Mouse (Mus musculus) limb, embryonic 13.5 days (tissue): ENCODE measurements around the gene Rmnd5b. TPM values are rescaled to one million over a fixed set of nuclear protein-coding genes. Genes with fewer than 3 reads are reported as not detected.

ENCODE experiments used
- ATAC-seq: fragments of 200-750 bp; cut with Nextera tagmentation; 2 replicates; pipeline ENCODE4 v1.8.0; 2017; ENCODE audit warnings: low read depth, moderate number of reproducible peaks, moderate TSS enrichment; ENCODE audit not compliant: low FRiP score
- H3K27ac ChIP-seq: fragments of 300-500 bp; sonication (generic); 2 replicates; pipeline ENCODE4 v1.5.1; 2015; ENCODE audit warnings: inconsistent platforms, mild to moderate bottlenecking, moderate library complexity
- H3K27me3 ChIP-seq: fragments of 300-500 bp; sonication (generic); 2 replicates; pipeline ENCODE4 v1.6.1; 2015; ENCODE audit warnings: mild to moderate bottlenecking, inconsistent platforms
- H3K36me3 ChIP-seq: fragments of 300-500 bp; sonication (generic); 2 replicates; pipeline ENCODE4 v1.6.1; 2015; ENCODE audit warnings: inconsistent platforms, mild to moderate bottlenecking, moderate library complexity
- H3K4me1 ChIP-seq: fragments of 300-500 bp; sonication (generic); 2 replicates; pipeline ENCODE4 v1.6.1; 2015; ENCODE audit warnings: inconsistent platforms
- H3K4me2 ChIP-seq: fragments of 300-500 bp; sonication (generic); replicated peaks from 2 replicates; pipeline ENCODE4 v1.6.1; 2015; ENCODE audit warnings: inconsistent platforms, mild to moderate bottlenecking, moderate library complexity
- H3K4me3 ChIP-seq: fragments of 300-500 bp; sonication (generic); 2 replicates; pipeline ENCODE4 v1.5.1; 2015; ENCODE audit warnings: moderate library complexity, mild to moderate bottlenecking, inconsistent platforms
- H3K9ac ChIP-seq: fragments of 300-500 bp; sonication (generic); 2 replicates; pipeline ENCODE4 v1.6.1; 2015; ENCODE audit warnings: mild to moderate bottlenecking, inconsistent platforms
- H3K9me3 ChIP-seq: fragments of 300-500 bp; sonication (generic); 2 replicates; pipeline ENCODE4 v1.6.1; 2016; ENCODE audit warnings: inconsistent platforms
- WGBS: fragments of 180-500 bp; shearing (Covaris S2); methylation state at CpG from one replicate; pipeline ENCODE4 v1.1.7; 2015; 5-methylcytosine and 5-hydroxymethylcytosine counted together
- polyA plus RNA-seq: library from polyadenylated mRNA; unstranded; fragments of >200 nt; fragmentation: Nextera tagmentation; extraction: Ambion mirVana; gene quantifications from 2 replicates; pipeline ENCODE4 v1.2.1, GENCODE M21; 2015

Rmnd5b gene
- polyA plus RNA-seq, 1 experiment from 2014 or later = 51.8 TPM

GRCm38 (mm10) chr11:51661867-51662365 lies 26.2 kb upstream of the Rmnd5b start:
- H3K36me3 ChIP-seq = no peaks in the 10 kb centered on the region
- no peaks in the 10 kb centered on the region for H3K9me3 ChIP-seq
- no peak for ATAC-seq
- no peaks in the 10 kb centered on the region for H3K27me3 ChIP-seq
- H3K4me2 ChIP-seq = no peak overlapping the region
- no peak overlapping the region for H3K4me3 ChIP-seq
- peaks cover 21% of the 10 kb centered on the region for H3K4me1 ChIP-seq
- H3K9ac ChIP-seq = no peak overlapping the region
- WGBS = 79% methylated on average over 16 of the region's 16 CpGs
- H3K27ac ChIP-seq = no peak overlapping the region

DNA sequence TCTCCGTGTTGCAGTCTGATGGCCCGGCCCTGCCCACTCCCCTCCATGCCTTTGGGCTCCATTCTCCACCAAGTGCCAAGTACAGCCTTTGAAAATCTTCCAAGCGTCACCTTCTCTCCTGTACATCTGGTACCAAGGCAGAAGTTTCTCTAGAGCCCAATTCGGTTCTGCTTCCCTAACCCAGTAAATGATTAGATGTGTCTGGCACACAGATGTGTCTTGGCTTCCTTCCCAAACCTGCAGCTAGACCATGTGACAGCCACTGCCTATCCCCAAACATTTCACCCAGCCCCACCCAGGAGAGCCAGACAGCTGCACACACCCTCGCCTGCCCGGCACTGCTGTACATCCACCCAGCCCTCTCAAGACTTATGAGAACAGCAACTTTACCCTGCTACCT lies 23.0 kb upstream of the Rmnd5b start:
- H3K9ac ChIP-seq = peak overlapping the region; percentile 1; the same call in 1 of the 2 replicates
- ATAC-seq = peak; percentile 91
- H3K27me3 ChIP-seq = no peaks in the 10 kb centered on the region
- H3K4me2 ChIP-seq = peak overlapping the region; percentile 32
- peak overlapping the region; percentile 69 for H3K27ac ChIP-seq
- peaks cover 25% of the 10 kb centered on the region for H3K4me1 ChIP-seq
- H3K36me3 ChIP-seq = no peaks in the 10 kb centered on the region
- H3K9me3 ChIP-seq = no peaks in the 10 kb centered on the region
- 28% methylated on average over 6 of the region's 6 CpGs for WGBS
- no peak overlapping the region for H3K4me3 ChIP-seq

DNA sequence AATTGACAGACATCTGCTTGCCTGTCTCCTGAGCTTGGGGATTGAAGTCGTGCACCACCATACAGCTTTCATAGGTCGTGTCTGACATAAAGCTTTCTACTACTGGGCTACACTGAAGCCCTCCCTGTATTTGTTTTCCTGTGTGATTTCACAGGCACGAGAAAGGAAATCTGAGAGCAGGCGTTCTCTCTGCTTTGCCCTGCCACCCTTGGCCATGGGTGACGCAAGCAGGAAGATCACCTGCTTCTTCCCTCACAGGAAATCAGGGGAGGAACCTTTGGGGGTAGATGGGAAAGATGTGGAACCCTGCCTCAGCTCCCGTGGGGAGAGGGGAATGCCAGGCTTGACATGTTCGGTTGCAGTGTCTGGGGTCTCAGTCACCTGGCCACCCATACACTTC lies 22.6 kb upstream of the Rmnd5b start:
- WGBS = 35% methylated on average over 7 of the region's 7 CpGs
- no peaks in the 10 kb centered on the region for H3K9me3 ChIP-seq
- no peak overlapping the region for H3K4me3 ChIP-seq
- H3K36me3 ChIP-seq = no peaks in the 10 kb centered on the region
- H3K27me3 ChIP-seq = no peaks in the 10 kb centered on the region
- H3K9ac ChIP-seq = peak overlapping the region; percentile 1; the same call in 1 of the 2 replicates
- ATAC-seq = 0 out of 2 replicates have a peak, but pooled peaks have one; percentile 7
- H3K4me1 ChIP-seq = peaks cover 25% of the 10 kb centered on the region
- peak overlapping the region; percentile 32 for H3K4me2 ChIP-seq
- peak overlapping the region; percentile 69 for H3K27ac ChIP-seq

GRCm38 (mm10) chr11:51656798-51657521 lies 21.3 kb upstream of the Rmnd5b start:
- H3K9ac ChIP-seq = no peak overlapping the region
- no peak overlapping the region for H3K4me2 ChIP-seq
- H3K27me3 ChIP-seq = no peaks in the 10 kb centered on the region
- H3K36me3 ChIP-seq = no peaks in the 10 kb centered on the region
- peaks cover 25% of the 10 kb centered on the region for H3K4me1 ChIP-seq
- no peaks in the 10 kb centered on the region for H3K9me3 ChIP-seq
- H3K4me3 ChIP-seq = no peak overlapping the region
- no peak overlapping the region for H3K27ac ChIP-seq
- WGBS = 78% methylated on average over 10 of the region's 10 CpGs
- ATAC-seq = no peak

- H3K9ac ChIP-seq = no peak overlapping the region
- H3K4me2 ChIP-seq = no peak overlapping the region
- no peaks in the 10 kb centered on the region for H3K27me3 ChIP-seq
- no peak overlapping the region for H3K27ac ChIP-seq
- no peaks in the 10 kb centered on the region for H3K36me3 ChIP-seq
- 95% methylated on average over 3 of the region's 3 CpGs for WGBS
- no peak for ATAC-seq
- H3K4me3 ChIP-seq = no peak overlapping the region
- no peaks in the 10 kb centered on the region for H3K9me3 ChIP-seq
- peaks cover 29% of the 10 kb centered on the region for H3K4me1 ChIP-seq
Observed at GRCm38 (mm10) chr11:51654891-51655290, 19.2 kb upstream of the Rmnd5b start.

GRCm38 (mm10) chr11:51653736-51654135 lies 18.0 kb upstream of the Rmnd5b start:
- H3K4me1 ChIP-seq = peaks cover 33% of the 10 kb centered on the region
- no peak overlapping the region for H3K4me3 ChIP-seq
- H3K9ac ChIP-seq = no peak overlapping the region
- no peaks in the 10 kb centered on the region for H3K36me3 ChIP-seq
- 87% methylated on average over 6 of the region's 6 CpGs for WGBS
- ATAC-seq = no peak
- no peak overlapping the region for H3K27ac ChIP-seq
- no peak overlapping the region for H3K4me2 ChIP-seq
- H3K27me3 ChIP-seq = no peaks in the 10 kb centered on the region
- no peaks in the 10 kb centered on the region for H3K9me3 ChIP-seq

DNA sequence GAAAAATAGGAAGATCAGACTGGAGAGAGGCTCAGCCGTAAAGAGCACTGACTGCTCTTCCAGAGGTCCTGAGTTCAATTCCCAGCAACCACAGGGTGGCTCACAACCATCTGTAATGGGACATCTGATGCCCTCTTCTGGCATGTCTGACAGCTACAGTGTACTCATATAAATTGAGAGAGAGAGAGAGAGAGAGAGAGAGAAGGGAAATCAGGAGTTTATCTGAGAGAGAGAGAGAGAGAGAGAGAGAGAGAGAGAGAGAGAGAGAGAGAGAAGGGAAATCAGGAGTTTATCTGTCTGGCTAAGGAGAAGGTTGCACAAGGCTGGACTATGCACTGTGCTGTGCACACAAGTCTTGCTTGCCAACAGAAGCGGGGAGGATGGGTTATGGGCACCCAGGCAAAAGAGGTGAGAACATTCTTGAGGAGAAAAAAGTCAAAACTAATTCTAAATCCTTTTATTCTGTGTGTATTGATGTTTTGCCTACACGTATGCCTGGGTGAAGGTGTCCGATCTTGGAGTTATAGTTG lies 17.3 kb upstream of the Rmnd5b start:
- Histone ChIP-seq H3K36me3 (no peaks in the 10 kb centered on the region), H3K27me3 (no peaks in the 10 kb centered on the region), H3K4me2 (no peak overlapping the region), H3K4me3 (no peak overlapping the region), H3K9ac (no peak overlapping the region), H3K9me3 (no peaks in the 10 kb centered on the region), H3K4me1 (peaks cover 32% of the 10 kb centered on the region), H3K27ac (no peak overlapping the region)
- no peak for ATAC-seq
- whole genome bisulfite sequencing = 95% methylated on average over 4 of the region's 4 CpGs

DNA sequence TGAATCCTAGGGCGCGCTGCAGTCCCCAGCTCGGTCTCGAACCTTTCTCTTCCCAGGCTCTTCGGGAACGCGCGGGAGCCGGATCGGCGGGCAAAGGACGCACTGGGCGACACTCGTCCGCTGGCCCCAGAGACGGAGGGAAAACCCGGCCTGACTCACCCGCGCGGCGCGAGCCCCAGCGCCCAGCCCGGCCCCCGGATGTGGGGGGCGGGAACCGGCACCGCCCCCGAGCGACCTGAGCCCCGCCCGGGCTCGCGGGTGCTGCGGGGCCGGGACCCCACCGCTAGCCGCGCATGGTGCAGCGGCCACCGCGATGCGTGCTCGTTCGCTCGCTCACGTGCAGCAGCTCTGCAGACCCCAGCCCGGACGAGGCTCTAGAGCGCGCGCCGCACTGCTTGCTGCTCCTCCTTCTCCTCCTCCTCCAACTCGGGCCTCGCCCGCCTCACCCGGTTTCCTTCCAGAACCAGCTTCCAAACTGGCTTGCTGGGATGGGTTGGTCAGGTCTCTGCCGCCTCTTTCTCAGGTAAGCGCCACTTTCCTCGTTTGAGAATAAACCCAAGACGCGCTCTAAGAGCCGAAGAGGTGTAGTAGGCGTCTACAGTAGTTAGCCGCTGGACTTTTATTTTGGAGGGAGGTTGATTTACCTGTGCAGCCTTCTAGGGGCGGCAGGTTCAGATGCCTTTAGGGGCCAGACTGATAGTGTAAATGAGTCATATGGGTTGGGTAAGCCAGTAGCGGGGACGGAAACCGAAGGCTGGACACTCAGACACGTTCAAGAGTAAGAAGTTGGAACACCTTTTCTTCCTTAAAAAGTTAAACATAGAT lies 15.2 kb upstream of the Rmnd5b start, which contains the start of the genes N4bp3 and D930048N14Rik:
TSS of gene N4bp3 (minus strand) at position 152 of the 825 bp plus-strand sequence.
TSS of gene D930048N14Rik (plus strand) at position 264 of the 825 bp plus-strand sequence.
- ATAC-seq = peak; percentile 62; the same call in 1 of the 2 replicates

DNA sequence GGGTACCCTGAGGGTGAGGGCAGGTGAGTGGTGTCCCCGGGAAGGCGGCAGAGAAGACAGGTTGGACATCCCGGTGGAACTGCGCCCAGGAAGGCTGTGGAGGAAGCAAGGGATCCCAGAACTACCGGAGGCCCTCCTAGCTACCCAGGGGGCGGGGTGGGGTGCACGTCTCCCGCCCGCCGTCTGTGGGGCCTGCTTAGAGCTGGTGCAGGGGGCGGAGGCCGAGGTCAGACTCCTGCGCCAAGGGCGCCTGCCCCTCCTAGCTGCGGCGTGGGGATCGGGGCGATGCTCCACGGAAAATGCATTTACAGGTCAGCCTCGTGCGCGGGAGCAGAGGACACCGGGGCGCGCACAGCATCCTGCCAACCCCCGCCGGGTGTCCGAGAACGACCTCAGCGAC lies 14.6 kb upstream of the Rmnd5b start:
- peak overlapping the region; percentile 96 for H3K4me2 ChIP-seq
- H3K27ac ChIP-seq = peak overlapping the region; percentile 75
- peaks cover 33% of the 10 kb centered on the region for H3K4me1 ChIP-seq
- no peak for ATAC-seq
- H3K36me3 ChIP-seq = peaks cover 7% of the 10 kb centered on the region
- peak overlapping the region; percentile 68 for H3K4me3 ChIP-seq
- H3K9me3 ChIP-seq = no peaks in the 10 kb centered on the region
- no peaks in the 10 kb centered on the region for H3K27me3 ChIP-seq
- peak overlapping the region; percentile 82 for H3K9ac ChIP-seq
- WGBS = 0% methylated on average over 29 of the region's 30 CpGs

More for the DNA sequence above, 15.2 kb upstream of the Rmnd5b start, which contains the start of the genes N4bp3 and D930048N14Rik:
- WGBS = under 1% methylated on average over 58 of the region's 70 CpGs
- Histone ChIP-seq H3K36me3 (peaks cover under 1% of the 10 kb centered on the region; the same call in 1 of the 2 replicates), H3K27ac (peak within 1 kb of the TSS; percentile 75), H3K27me3 (no peaks in the 10 kb centered on the region), H3K4me1 (peaks cover 33% of the 10 kb centered on the region), H3K9ac (peak within 1 kb of the TSS; percentile 82), H3K4me2 (peak within 1 kb of the TSS; percentile 96), H3K4me3 (peak within 1 kb of the TSS; percentile 68), H3K9me3 (no peaks in the 10 kb centered on the region)

DNA sequence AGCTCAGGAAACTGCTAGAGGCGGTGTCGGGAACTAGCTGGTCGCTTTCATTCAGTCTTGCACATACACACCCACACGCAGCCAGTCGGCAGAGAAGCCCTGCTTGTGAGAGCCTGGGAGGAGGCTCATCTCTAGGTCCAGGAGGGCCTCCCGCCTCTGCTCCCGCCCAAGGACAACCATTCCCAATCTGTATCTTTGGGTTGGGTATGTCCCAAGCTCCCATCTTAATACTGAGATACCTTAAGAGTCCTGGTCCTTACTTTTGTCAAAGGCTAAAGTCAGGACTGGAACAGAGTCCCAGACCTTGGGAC lies 14.1 kb upstream of the Rmnd5b start:
- no peak for ATAC-seq
- Histone ChIP-seq H3K4me2 (peak overlapping the region; percentile 96), H3K9me3 (no peaks in the 10 kb centered on the region), H3K9ac (peak overlapping the region; percentile 82), H3K27ac (peak overlapping the region; percentile 75), H3K4me1 (peaks cover 33% of the 10 kb centered on the region), H3K4me3 (peak overlapping the region; percentile 68), H3K27me3 (no peaks in the 10 kb centered on the region), H3K36me3 (peaks cover 11% of the 10 kb centered on the region)
- 4% methylated on average over 7 of the region's 7 CpGs for WGBS

GRCm38 (mm10) chr11:51649111-51649888 lies 13.6 kb upstream of the Rmnd5b start:
- Histone ChIP-seq H3K4me3 (peak overlapping the region; percentile 68), H3K9me3 (no peaks in the 10 kb centered on the region), H3K27ac (peak overlapping the region; percentile 75), H3K9ac (peak overlapping the region; percentile 82), H3K4me1 (peaks cover 33% of the 10 kb centered on the region), H3K27me3 (no peaks in the 10 kb centered on the region), H3K36me3 (peaks cover 16% of the 10 kb centered on the region), H3K4me2 (peak overlapping the region; percentile 96)
- WGBS = 24% methylated on average over 11 of the region's 11 CpGs
- peak; percentile 60 for ATAC-seq
